Mouse (Mus musculus) megakaryocyte, embryonic 14.5 days (primary cell): Measurements from ENCODE around the gene Lgals1.

Experiments
- FLI1 ChIP-seq: IDR thresholded peaks from 2 replicates; pipeline ENCODE4 v1.6.1; 2012; ENCODE audit warnings: low read length, inconsistent platforms, mixed read lengths
- GATA1 ChIP-seq: IDR thresholded peaks from 3 replicates; pipeline ENCODE4 v1.6.1; 2012; ENCODE audit warnings: mixed read lengths, low read length, inconsistent platforms, borderline replicate concordance

DNA sequence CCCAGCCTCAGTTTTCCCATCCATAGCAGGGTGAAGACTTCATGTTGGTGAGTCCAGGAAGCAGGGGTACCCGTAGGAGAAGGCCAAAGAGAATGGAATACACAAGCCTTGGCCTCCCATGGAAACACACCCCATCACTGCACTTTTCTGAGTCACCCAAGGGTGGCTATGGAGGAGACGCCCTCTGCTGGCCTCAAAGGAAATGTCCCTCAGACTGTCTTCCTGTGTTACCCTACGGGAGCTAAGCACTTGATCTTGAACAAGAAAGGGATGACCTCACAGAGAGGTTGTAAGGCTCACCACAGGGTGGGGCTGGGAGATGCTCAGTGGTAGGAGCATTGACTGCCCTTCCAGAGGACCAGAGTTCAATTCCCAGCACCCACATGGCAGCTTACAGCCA, 5.1 kb downstream of the Lgals1 start:
- no peak for TF ChIP-seq GATA1
- no peak for TF ChIP-seq FLI1
